Mouse (Mus musculus): ENCODE data around the gene 6030408B16Rik. TPM values are rescaled to one million over a fixed set of nuclear protein-coding genes. Genes with fewer than 3 reads are reported as not detected.

The 6030408B16Rik gene
- polyA plus RNA-seq, 1 experiment = not detected

- H3K4me1 ChIP-seq (ENCODE audit: control insufficient read depth, insufficient read depth, low read length) = peaks cover 19% of the 10 kb centered on the region
- TF ChIP-seq POLR2A (IDR thresholded peaks at IDR 0.05; ENCODE audit: borderline replicate concordance, low read depth, low read length) = no peak
- no peak for TF ChIP-seq CTCF (IDR thresholded peaks at IDR 0.05; ENCODE audit: low read depth, low read length)
- H3K27ac ChIP-seq (ENCODE audit: insufficient read depth, low read depth, low read length) = peak overlapping the region; percentile 63
- H3K4me3 ChIP-seq (ENCODE audit: insufficient read depth, low read length) = no peak overlapping the region
Observed at GRCm38 (mm10) chr15:101308440-101309348, 15.7 kb downstream of the 6030408B16Rik start.

GRCm38 (mm10) chr15:101309493-101309892 lies 16.5 kb downstream of the 6030408B16Rik start:
- Histone ChIP-seq H3K4me1 (ENCODE audit: control insufficient read depth, insufficient read depth, low read length) (peaks cover 19% of the 10 kb centered on the region), H3K27ac (ENCODE audit: insufficient read depth, low read depth, low read length) (peak overlapping the region; percentile 24), H3K4me3 (ENCODE audit: insufficient read depth, low read length) (no peak overlapping the region)
- TF ChIP-seq POLR2A (IDR thresholded peaks at IDR 0.05; ENCODE audit: borderline replicate concordance, low read depth, low read length) (no peak), CTCF (IDR thresholded peaks at IDR 0.05; ENCODE audit: low read depth, low read length) (no peak)

- Histone ChIP-seq H3K27ac (ENCODE audit: insufficient read depth, low read depth, low read length) (no peak overlapping the region), H3K4me3 (ENCODE audit: insufficient read depth, low read length) (no peak overlapping the region), H3K4me1 (ENCODE audit: control insufficient read depth, insufficient read depth, low read length) (peaks cover 20% of the 10 kb centered on the region)
- no peak for TF ChIP-seq CTCF (IDR thresholded peaks at IDR 0.05; ENCODE audit: low read depth, low read length)
- TF ChIP-seq POLR2A (IDR thresholded peaks at IDR 0.05; ENCODE audit: borderline replicate concordance, low read depth, low read length) = no peak
Observed at GRCm38 (mm10) chr15:101311087-101311770, 18.2 kb downstream of the 6030408B16Rik start.

- Histone ChIP-seq H3K4me1 (ENCODE audit: control insufficient read depth, insufficient read depth, low read length) (peaks cover 27% of the 10 kb centered on the region), H3K4me3 (ENCODE audit: insufficient read depth, low read length) (no peak overlapping the region), H3K27ac (ENCODE audit: insufficient read depth, low read depth, low read length) (no peak overlapping the region)
- TF ChIP-seq CTCF (IDR thresholded peaks at IDR 0.05; ENCODE audit: low read depth, low read length) = no peak
- TF ChIP-seq POLR2A (IDR thresholded peaks at IDR 0.05; ENCODE audit: borderline replicate concordance, low read depth, low read length) = no peak
Observed at GRCm38 (mm10) chr15:101312006-101312405, 19.0 kb downstream of the 6030408B16Rik start.

GRCm38 (mm10) chr15:101315378-101315777 lies 22.4 kb downstream of the 6030408B16Rik start:
- H3K4me3 ChIP-seq (ENCODE audit: insufficient read depth, low read length) = no peak overlapping the region
- H3K4me1 ChIP-seq (ENCODE audit: control insufficient read depth, insufficient read depth, low read length) = peaks cover 38% of the 10 kb centered on the region
- no peak for TF ChIP-seq CTCF (IDR thresholded peaks at IDR 0.05; ENCODE audit: low read depth, low read length)
- TF ChIP-seq POLR2A (IDR thresholded peaks at IDR 0.05; ENCODE audit: borderline replicate concordance, low read depth, low read length) = no peak
- H3K27ac ChIP-seq (ENCODE audit: insufficient read depth, low read depth, low read length) = no peak overlapping the region

- peaks cover 42% of the 10 kb centered on the region for H3K4me1 ChIP-seq (ENCODE audit: control insufficient read depth, insufficient read depth, low read length)
- TF ChIP-seq CTCF (IDR thresholded peaks at IDR 0.05; ENCODE audit: low read depth, low read length) (peak; percentile 72), POLR2A (IDR thresholded peaks at IDR 0.05; ENCODE audit: borderline replicate concordance, low read depth, low read length) (no peak)
- H3K27ac ChIP-seq (ENCODE audit: insufficient read depth, low read depth, low read length) = no peak overlapping the region
- peak overlapping the region; percentile 53 for H3K4me3 ChIP-seq (ENCODE audit: insufficient read depth, low read length)
Observed at GRCm38 (mm10) chr15:101315832-101316231, 22.8 kb downstream of the 6030408B16Rik start.

- peaks cover 42% of the 10 kb centered on the region for H3K4me1 ChIP-seq (ENCODE audit: control insufficient read depth, insufficient read depth, low read length)
- H3K27ac ChIP-seq (ENCODE audit: insufficient read depth, low read depth, low read length) = peak overlapping the region; percentile 80
- peak overlapping the region; percentile 53 for H3K4me3 ChIP-seq (ENCODE audit: insufficient read depth, low read length)
- TF ChIP-seq CTCF (IDR thresholded peaks at IDR 0.05; ENCODE audit: low read depth, low read length) (no peak), POLR2A (IDR thresholded peaks at IDR 0.05; ENCODE audit: borderline replicate concordance, low read depth, low read length) (no peak)
Observed at GRCm38 (mm10) chr15:101316279-101316912, 23.4 kb downstream of the 6030408B16Rik start.

GRCm38 (mm10) chr15:101316913-101317813 lies 24.2 kb downstream of the 6030408B16Rik start:
- Histone ChIP-seq H3K4me1 (ENCODE audit: control insufficient read depth, insufficient read depth, low read length) (peaks cover 42% of the 10 kb centered on the region), H3K4me3 (ENCODE audit: insufficient read depth, low read length) (no peak overlapping the region), H3K27ac (ENCODE audit: insufficient read depth, low read depth, low read length) (peak overlapping the region; percentile 80)
- TF ChIP-seq POLR2A (IDR thresholded peaks at IDR 0.05; ENCODE audit: borderline replicate concordance, low read depth, low read length) = no peak
- TF ChIP-seq CTCF (IDR thresholded peaks at IDR 0.05; ENCODE audit: low read depth, low read length) = no peak

Data from bone marrow macrophage, adult 2 months (primary cell).